Mouse (Mus musculus) spleen, adult 2 months (tissue): ENCODE measurements around the gene Ptprf. TPM values are rescaled to one million over a fixed set of nuclear protein-coding genes. Genes with fewer than 3 reads are reported as not detected.

Experiments
- DNase-seq, 2 experiments: peaks; one replicate each; pipeline versions ENCODE4 v3.0.0 to v3.0.0-alpha.2; 2012 to 2021; ENCODE audit warnings: low spot score in 2 of 2, low read depth in 1 of 2
- H3K27ac ChIP-seq: fragments of 200-500 bp; 2 replicates; pipeline ENCODE4 v1.5.1; 2012; ENCODE audit warnings: low read length, inconsistent platforms; ENCODE audit not compliant: insufficient read depth
- H3K27me3 ChIP-seq: fragments of 200-500 bp; 2 replicates; pipeline ENCODE4 v1.6.1; 2012; ENCODE audit warnings: mild to moderate bottlenecking, moderate library complexity, low read length, inconsistent platforms; ENCODE audit not compliant: control insufficient read depth, insufficient read depth
- H3K36me3 ChIP-seq: fragments of 200-500 bp; 2 replicates; pipeline ENCODE4 v1.6.1; 2012; ENCODE audit warnings: mild to moderate bottlenecking, low read length, inconsistent platforms; ENCODE audit not compliant: control insufficient read depth, insufficient read depth
- H3K4me1 ChIP-seq: fragments of 200-500 bp; 2 replicates; pipeline ENCODE4 v1.6.1; 2011; ENCODE audit warnings: inconsistent platforms; ENCODE audit not compliant: control insufficient read depth, insufficient read depth, insufficient read length
- H3K4me3 ChIP-seq: fragments of 200-500 bp; 2 replicates; pipeline ENCODE4 v1.5.1; 2011; ENCODE audit warnings: mild to moderate bottlenecking, inconsistent platforms; ENCODE audit not compliant: insufficient read depth, insufficient read length; ENCODE audit errors: extremely low read depth
- CTCF ChIP-seq: fragments of 200-500 bp; IDR thresholded peaks from 2 replicates; pipeline ENCODE4 v1.5.1; 2011; ENCODE audit warnings: mild to moderate bottlenecking, inconsistent platforms; ENCODE audit not compliant: insufficient read depth, insufficient read length, insufficient replicate concordance; ENCODE audit errors: extremely low read depth
- POLR2A ChIP-seq: fragments of 200-500 bp; IDR thresholded peaks from 2 replicates; pipeline ENCODE4 v1.6.1; 2011; ENCODE audit warnings: low read depth, low read length, inconsistent platforms
- WGBS: fragments of 180-500 bp; shearing (Covaris S2); methylation state at CpG from one replicate; pipeline ENCODE4 v1.1.7; 2018; 5-methylcytosine and 5-hydroxymethylcytosine counted together
- polyA plus RNA-seq: library from polyadenylated mRNA; depleted of rRNA; stranded (reverse); fragments of >200 nt; gene quantifications from 2 replicates; pipeline ENCODE4 v1.2.3, GENCODE M21; 2012

Ptprf gene
- polyA plus RNA-seq, 1 experiment = 10.1 TPM

GRCm38 (mm10) chr4:118247323-118247722 is 43.9 kb downstream of the Ptprf start:
- 87% methylated on average over 3 of the region's 3 CpGs for WGBS
- H3K36me3 ChIP-seq = no peaks in the 10 kb centered on the region
- H3K27me3 ChIP-seq = no peaks in the 10 kb centered on the region
- DNase-seq = no peak
- H3K4me1 ChIP-seq = no peaks in the 10 kb centered on the region
- H3K27ac ChIP-seq = no peak overlapping the region
- TF ChIP-seq POLR2A (no peak), CTCF (no peak)
- no peak overlapping the region for H3K4me3 ChIP-seq

- TF ChIP-seq POLR2A = no peak
- TF ChIP-seq CTCF = no peak
- no peak overlapping the region for H3K27ac ChIP-seq
- H3K4me1 ChIP-seq = no peaks in the 10 kb centered on the region
- H3K27me3 ChIP-seq = no peaks in the 10 kb centered on the region
- no peak for DNase-seq
- H3K4me3 ChIP-seq = no peak overlapping the region
- WGBS = 89% methylated on average over 14 of the region's 14 CpGs
- H3K36me3 ChIP-seq = no peaks in the 10 kb centered on the region
Measured at GRCm38 (mm10) chr4:118245847-118246246, 45.4 kb downstream of the Ptprf start.

GRCm38 (mm10) chr4:118243791-118244190 is 47.4 kb downstream of the Ptprf start:
- Histone ChIP-seq H3K27ac (no peak overlapping the region), H3K27me3 (no peaks in the 10 kb centered on the region), H3K4me3 (no peak overlapping the region), H3K4me1 (no peaks in the 10 kb centered on the region), H3K36me3 (no peaks in the 10 kb centered on the region)
- TF ChIP-seq POLR2A (no peak), CTCF (no peak)
- no peak for DNase-seq
- 89% methylated on average over 7 of the region's 7 CpGs for WGBS

- H3K27me3 ChIP-seq = no peaks in the 10 kb centered on the region
- no peak overlapping the region for H3K27ac ChIP-seq
- H3K36me3 ChIP-seq = no peaks in the 10 kb centered on the region
- TF ChIP-seq POLR2A (no peak), CTCF (no peak)
- 96% methylated on average over 11 of the region's 11 CpGs for WGBS
- H3K4me1 ChIP-seq = no peaks in the 10 kb centered on the region
- H3K4me3 ChIP-seq = no peak overlapping the region
- no peak for DNase-seq
Measured at GRCm38 (mm10) chr4:118243298-118243697, 47.9 kb downstream of the Ptprf start.

GRCm38 (mm10) chr4:118239960-118240689 is 51.1 kb downstream of the Ptprf start:
- Histone ChIP-seq H3K4me3 (no peak overlapping the region), H3K36me3 (no peaks in the 10 kb centered on the region), H3K27ac (no peak overlapping the region), H3K4me1 (no peaks in the 10 kb centered on the region), H3K27me3 (no peaks in the 10 kb centered on the region)
- 89% methylated on average over 16 of the region's 16 CpGs for WGBS
- no peak for DNase-seq
- TF ChIP-seq CTCF (no peak), POLR2A (no peak)

GRCm38 (mm10) chr4:118238666-118239065 is 52.5 kb downstream of the Ptprf start:
- Histone ChIP-seq H3K27me3 (no peaks in the 10 kb centered on the region), H3K27ac (no peak overlapping the region), H3K4me3 (no peak overlapping the region), H3K4me1 (no peaks in the 10 kb centered on the region), H3K36me3 (no peaks in the 10 kb centered on the region)
- TF ChIP-seq CTCF = no peak
- no peak for TF ChIP-seq POLR2A
- no peak for DNase-seq
- WGBS = 87% methylated on average over 6 of the region's 6 CpGs

- Histone ChIP-seq H3K4me3 (no peak overlapping the region), H3K36me3 (no peaks in the 10 kb centered on the region), H3K27me3 (no peaks in the 10 kb centered on the region), H3K27ac (no peak overlapping the region), H3K4me1 (no peaks in the 10 kb centered on the region)
- WGBS = 92% methylated on average over 9 of the region's 9 CpGs
- TF ChIP-seq POLR2A = no peak
- TF ChIP-seq CTCF = no peak
- DNase-seq = no peak
Measured at GRCm38 (mm10) chr4:118236871-118237270, 54.3 kb downstream of the Ptprf start.
